Mouse (Mus musculus): ENCODE results near the gene Nkapl.

GRCm38 (mm10) chr13:21440503-21441206, 27.7 kb downstream of the Nkapl start, which contains the start of gene Pgbd1:
- TF ChIP-seq POLR2A (IDR thresholded peaks at IDR 0.05; ENCODE audit: low read depth, low read length): no peak
- no peak for TF ChIP-seq CTCF (IDR thresholded peaks at IDR 0.05; ENCODE audit: extremely low read depth, insufficient read depth, insufficient read length, insufficient replicate concordance)

Data from spleen, adult 2 months (tissue).